Mouse (Mus musculus) liver, embryonic 16.5 days (tissue): ENCODE measurements at regions not wholly inside any gene's neighbourhood (a gene's known extent, or its start where the extent isn't known, plus 50 kb on each side); places are given as distances from the start of the nearest gene placed in this dataset.
"Not testable (repeated sequence)": the region's sequence is repeated elsewhere in the genome, so short reads cannot be mapped to it uniquely, and the experiment has no call there.

Source experiments
- ATAC-seq: fragments of 200-750 bp; cut with Nextera tagmentation; 2 replicates; pipeline ENCODE4 v1.8.0; 2017; ENCODE audit warnings: low read depth, mild to moderate bottlenecking, moderate number of reproducible peaks, moderate library complexity
- H3K27ac ChIP-seq: fragments of 300-500 bp; sonication (generic); 2 replicates; pipeline ENCODE4 v1.5.1; 2014; ENCODE audit warnings: mild to moderate bottlenecking, low read length
- H3K27me3 ChIP-seq: fragments of 300-500 bp; sonication (generic); 2 replicates; pipeline ENCODE4 v1.6.1; 2014; ENCODE audit warnings: low read depth, low read length, mixed read lengths; ENCODE audit not compliant: control insufficient read depth, insufficient read depth
- H3K36me3 ChIP-seq: fragments of 300-500 bp; sonication (generic); 2 replicates; pipeline ENCODE4 v1.6.1; 2014; ENCODE audit warnings: mild to moderate bottlenecking; ENCODE audit not compliant: control insufficient read depth, insufficient read depth
- H3K4me1 ChIP-seq: fragments of 300-500 bp; sonication (generic); 2 replicates; pipeline ENCODE4 v1.6.1; 2014; ENCODE audit warnings: low read depth, low read length, mixed read lengths; ENCODE audit not compliant: control insufficient read depth
- H3K4me2 ChIP-seq: fragments of 300-500 bp; sonication (generic); 2 replicates; pipeline ENCODE4 v1.6.1; 2014; ENCODE audit warnings: low read depth, low read length, mixed read lengths
- H3K4me3 ChIP-seq: fragments of 300-500 bp; sonication (generic); 2 replicates; pipeline ENCODE4 v1.5.1; 2014; ENCODE audit warnings: low read depth, mild to moderate bottlenecking, low read length
- H3K9ac ChIP-seq: fragments of 300-500 bp; sonication (generic); 2 replicates; pipeline ENCODE4 v1.6.1; 2014; ENCODE audit warnings: low read depth, low read length
- H3K9me3 ChIP-seq: fragments of 300-500 bp; sonication (generic); replicated peaks from 2 replicates; pipeline ENCODE4 v1.6.1; 2016; ENCODE audit warnings: low read length; ENCODE audit not compliant: control insufficient read depth
- WGBS: fragments of 180-500 bp; shearing (Covaris S2); extraction: QIAGEN DNeasy Blood & Tissue Kit; methylation state at CpG from one replicate; pipeline ENCODE4 v1.1.7; 2014; ENCODE audit not compliant: insufficient replicate concordance; 5-methylcytosine and 5-hydroxymethylcytosine counted together

GRCm38 (mm10) chr8:20495542-20495941 is 119.2 kb upstream of the Gm21119 start:
- WGBS: no CpG with 5 or more reads among the region's 1 CpGs
- not testable (repeated sequence) for H3K9me3 ChIP-seq, H3K4me3 ChIP-seq, H3K27me3 ChIP-seq, ATAC-seq, H3K36me3 ChIP-seq, H3K9ac ChIP-seq, H3K4me2 ChIP-seq, H3K4me1 ChIP-seq, H3K27ac ChIP-seq

DNA sequence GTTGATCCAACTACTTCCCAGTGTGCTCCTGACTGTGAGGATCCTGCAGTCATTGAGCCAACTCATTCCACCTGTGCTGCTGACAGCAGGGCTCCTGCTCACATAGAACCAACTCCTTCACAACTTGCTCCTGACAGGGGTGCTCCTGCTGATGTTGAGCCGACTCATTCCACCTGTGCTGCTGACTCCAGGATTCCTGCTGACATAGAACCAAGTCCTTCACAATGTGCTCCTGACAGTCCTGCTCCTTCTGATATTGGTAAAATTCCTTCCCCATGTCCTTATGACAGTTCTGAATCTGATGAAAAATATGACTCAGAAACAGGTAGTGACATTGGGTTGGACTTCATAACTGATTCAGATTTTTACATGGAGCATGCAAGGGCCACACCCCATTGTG is 100.8 kb upstream of the Gm21119 start:
- H3K4me1 ChIP-seq, H3K36me3 ChIP-seq, H3K9ac ChIP-seq, H3K27ac ChIP-seq, H3K4me3 ChIP-seq, H3K9me3 ChIP-seq, ATAC-seq, H3K4me2 ChIP-seq, H3K27me3 ChIP-seq: not testable (repeated sequence)
- WGBS: 56% methylated on average over 1 of the region's 1 CpGs

DNA sequence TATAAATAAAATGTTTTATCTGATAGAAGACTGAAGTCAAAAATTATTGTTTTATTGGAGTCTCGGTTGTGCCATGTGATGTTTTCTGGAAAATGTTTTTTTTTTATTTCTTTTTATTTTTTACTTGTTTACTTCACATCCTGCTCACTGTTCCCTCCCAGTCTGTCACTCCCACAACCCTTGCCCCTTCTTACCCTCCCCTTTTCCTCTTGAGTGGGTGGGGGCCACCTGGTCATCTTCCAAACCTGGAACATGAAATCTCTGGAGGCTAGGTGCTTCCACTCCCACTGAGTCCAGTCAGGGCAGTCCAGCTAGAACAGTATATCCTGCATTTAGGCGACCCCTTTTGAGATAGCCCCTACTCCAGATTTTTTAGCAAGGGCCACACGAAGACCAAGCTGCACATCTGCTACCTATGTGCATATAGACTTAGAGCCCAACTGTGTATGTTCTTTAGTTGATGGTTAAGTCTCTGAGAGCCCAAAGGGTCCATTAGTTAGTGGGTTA is 98.3 kb upstream of the Gm21119 start:
- H3K4me2 ChIP-seq, H3K27ac ChIP-seq, ATAC-seq, H3K4me3 ChIP-seq, H3K9ac ChIP-seq, H3K27me3 ChIP-seq, H3K36me3 ChIP-seq, H3K4me1 ChIP-seq, H3K9me3 ChIP-seq: not testable (repeated sequence)
- 40% methylated on average over 2 of the region's 3 CpGs for WGBS

DNA sequence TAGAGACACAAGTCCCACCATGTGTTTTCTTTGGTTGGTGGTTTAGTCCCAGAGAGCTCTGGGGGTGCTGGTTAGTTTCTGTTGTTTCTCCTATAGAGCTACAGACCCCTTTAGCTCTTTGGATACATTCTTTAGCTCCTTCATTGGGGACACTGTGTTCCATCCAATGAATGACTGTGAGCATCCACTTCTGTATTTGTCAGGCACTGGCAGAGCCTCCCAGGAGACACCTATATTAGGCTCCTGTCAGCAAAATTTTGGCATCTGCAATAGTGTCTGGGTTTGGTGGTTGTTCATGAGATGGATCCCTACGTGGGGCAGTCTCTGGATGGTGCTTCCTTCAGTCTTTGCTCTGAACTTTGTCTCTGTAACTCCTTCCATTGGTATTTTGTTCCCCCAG is 97.2 kb upstream of the Gm21119 start:
- not testable (repeated sequence) for H3K4me2 ChIP-seq, H3K27me3 ChIP-seq, H3K9ac ChIP-seq, H3K36me3 ChIP-seq, H3K27ac ChIP-seq, H3K9me3 ChIP-seq, H3K4me1 ChIP-seq, H3K4me3 ChIP-seq, ATAC-seq
- 11% methylated on average over 1 of the region's 1 CpGs for WGBS

GRCm38 (mm10) chr8:20524539-20524938 is 90.2 kb upstream of the Gm21119 start:
- not testable (repeated sequence) for H3K4me1 ChIP-seq, ATAC-seq, H3K9ac ChIP-seq, H3K4me3 ChIP-seq, H3K27me3 ChIP-seq, H3K9me3 ChIP-seq, H3K4me2 ChIP-seq, H3K27ac ChIP-seq, H3K36me3 ChIP-seq

DNA sequence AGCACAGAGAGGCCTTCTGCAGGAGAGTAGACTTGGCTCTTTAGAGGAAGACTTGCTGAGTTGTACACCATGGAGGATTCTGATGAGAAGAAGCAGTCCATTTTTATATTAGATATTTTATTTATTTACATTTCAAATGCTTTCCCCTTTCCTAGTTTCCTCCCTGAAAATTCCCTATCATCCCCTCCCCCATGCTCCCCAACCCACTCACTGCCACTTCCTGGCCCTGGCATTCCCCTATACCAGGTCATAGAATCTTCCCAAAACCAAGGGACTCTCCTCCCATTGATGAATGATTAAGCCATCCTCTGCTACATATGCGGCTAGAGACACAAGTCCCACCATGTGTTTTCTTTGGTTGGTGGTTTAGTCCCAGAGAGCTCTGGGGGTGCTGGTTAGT is 85.7 kb upstream of the Gm21119 start:
- H3K4me3 ChIP-seq, H3K27ac ChIP-seq, H3K9ac ChIP-seq, ATAC-seq, H3K4me2 ChIP-seq, H3K27me3 ChIP-seq, H3K9me3 ChIP-seq, H3K4me1 ChIP-seq, H3K36me3 ChIP-seq: not testable (repeated sequence)
- WGBS: no CpG with 5 or more reads among the region's 1 CpGs

- 71% methylated on average over 4 of the region's 4 CpGs for WGBS
Measured at GRCm38 (mm10) chr8:20539031-20539430, 75.7 kb upstream of the Gm21119 start.

DNA sequence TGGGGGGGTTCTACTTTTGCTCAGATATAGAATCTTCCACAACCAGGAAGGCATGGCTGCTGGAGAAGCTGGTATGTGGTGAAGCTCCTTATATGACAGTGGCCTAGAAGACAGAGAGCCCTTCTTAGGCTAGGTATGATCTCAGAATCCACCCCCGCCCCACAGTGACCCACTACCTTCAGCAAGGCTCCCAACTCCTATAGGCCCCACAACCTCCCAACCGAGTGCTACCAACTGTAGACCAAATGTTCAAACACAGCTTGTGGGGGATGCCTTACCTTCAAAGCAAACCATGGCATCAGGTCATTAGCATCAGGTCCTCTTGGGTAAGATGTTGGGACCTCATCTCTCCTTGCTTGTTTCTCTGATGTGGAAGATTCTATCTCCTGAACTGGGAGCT is 70.6 kb upstream of the Gm21119 start:
- 59% methylated on average over 2 of the region's 2 CpGs for WGBS
- H3K36me3 ChIP-seq, ATAC-seq, H3K9ac ChIP-seq, H3K4me1 ChIP-seq, H3K27ac ChIP-seq, H3K4me3 ChIP-seq, H3K4me2 ChIP-seq, H3K9me3 ChIP-seq, H3K27me3 ChIP-seq: not testable (repeated sequence)

More at GRCm38 (mm10) chr8:20539031-20539430, 75.7 kb upstream of the Gm21119 start:
- ATAC-seq, H3K4me2 ChIP-seq, H3K27me3 ChIP-seq, H3K36me3 ChIP-seq, H3K27ac ChIP-seq, H3K4me1 ChIP-seq, H3K9ac ChIP-seq, H3K4me3 ChIP-seq, H3K9me3 ChIP-seq: not testable (repeated sequence)

- not testable (repeated sequence) for H3K27me3 ChIP-seq, H3K4me3 ChIP-seq, H3K36me3 ChIP-seq, H3K9me3 ChIP-seq, H3K27ac ChIP-seq, H3K4me2 ChIP-seq, ATAC-seq, H3K4me1 ChIP-seq, H3K9ac ChIP-seq
- no CpG with 5 or more reads among the region's 2 CpGs for WGBS
Measured at GRCm38 (mm10) chr8:20545347-20545746, 69.4 kb upstream of the Gm21119 start.

GRCm38 (mm10) chr8:20546401-20546800 is 68.3 kb upstream of the Gm21119 start:
- not testable (repeated sequence) for H3K4me1 ChIP-seq, H3K36me3 ChIP-seq, H3K4me3 ChIP-seq, H3K27ac ChIP-seq, H3K4me2 ChIP-seq, H3K9me3 ChIP-seq, H3K9ac ChIP-seq, ATAC-seq, H3K27me3 ChIP-seq
- no CpG with 5 or more reads among the region's 3 CpGs for WGBS
